In the genomic region with DNA sequence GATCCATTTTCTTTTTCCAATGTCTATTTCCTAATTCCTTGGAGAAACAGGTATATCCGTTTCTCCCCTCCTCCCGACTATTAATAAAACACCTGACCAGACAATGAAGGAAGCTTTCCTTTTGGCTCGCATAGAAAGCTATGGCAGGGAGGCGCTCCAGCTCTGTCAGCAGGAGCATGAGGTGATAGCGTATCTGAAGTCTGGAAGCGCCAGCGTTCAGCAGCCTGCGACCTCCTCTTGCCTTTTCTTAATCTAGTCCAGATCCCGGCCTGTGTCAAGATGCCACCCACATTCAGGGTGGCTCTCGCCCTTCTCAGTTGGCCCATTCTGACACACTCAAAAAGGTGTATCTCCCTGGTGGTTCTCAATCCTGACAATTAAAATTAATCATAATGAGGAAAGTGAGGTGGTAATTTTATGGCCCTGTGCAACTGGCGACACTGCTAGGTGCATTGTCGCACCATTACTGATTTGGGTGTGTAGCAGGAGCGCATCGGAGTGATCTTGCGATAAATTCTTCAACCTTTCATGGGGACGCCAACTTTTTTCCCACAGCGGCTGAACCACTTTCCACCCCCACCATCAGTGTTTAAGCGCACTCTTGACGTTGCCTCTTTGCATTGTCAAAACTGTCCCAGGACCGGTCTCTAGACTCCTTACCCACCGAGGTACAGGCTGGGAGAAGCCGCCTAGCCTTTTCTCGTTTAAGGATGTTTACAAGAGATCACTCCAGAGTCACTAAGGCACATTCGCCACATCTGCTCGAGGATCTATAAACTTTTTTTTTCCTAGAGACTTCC, we compare ENCODE assay signal across 8 mouse cellular contexts. TPM values are rescaled to one million over a fixed set of nuclear protein-coding genes. Genes with fewer than 3 reads are reported as not detected.
A peak's percentile ranks its signal among the peaks of the same experiment; 100 is the strongest.
DNase-seq lines count a peak whose midpoint lies in the region; ATAC-seq and TF ChIP-seq lines count a peak whose summit lies in the region.

No protein-coding gene starts in this region.

- H3K4me3 ChIP-seq in cortical plate, adult 2 months (ENCODE audit: insufficient read depth, low read length) = peak overlapping the region; percentile 22
- H3K4me3 ChIP-seq in heart, embryonic 13.5 days = peak overlapping the region; percentile 59
- H3K4me3 ChIP-seq in limb, embryonic 15.5 days = peak overlapping the region; percentile 44

- no peaks in the 10 kb centered on the region for H3K9me3 ChIP-seq in heart, embryonic 13.5 days
- no peaks in the 10 kb centered on the region for H3K9me3 ChIP-seq in limb, embryonic 15.5 days

- H3K9ac ChIP-seq in heart, embryonic 13.5 days = peak overlapping the region; percentile 83
- H3K9ac ChIP-seq in limb, embryonic 15.5 days = peak overlapping the region; percentile 33; the same call in 1 of the 2 replicates

- peak overlapping the region; percentile 73 for H3K27ac ChIP-seq in cortical plate, adult 2 months (ENCODE audit: insufficient read depth, low read length)
- H3K27ac ChIP-seq in heart, embryonic 13.5 days (replicated peaks) = peak overlapping the region; percentile 91
- peak overlapping the region; percentile 93 for H3K27ac ChIP-seq in limb, embryonic 15.5 days

- DNase-seq in cerebellum, adult 18-20 months = peak; percentile 45 to 49
- DNase-seq in cerebellum, postnatal 4 days (ENCODE audit: low spot score in 2 of 2) = no peak
- DNase-seq in neural tube, embryonic 10.5 days (ENCODE audit: extremely low spot score, low spot score) = peak; percentile 59
- no peak for DNase-seq in urinary bladder, postnatal 4 days (ENCODE audit: low spot score in 2 of 2)

- H3K4me1 ChIP-seq in cortical plate, adult 2 months (ENCODE audit: control insufficient read depth, insufficient read depth, low read length) = peaks cover 5% of the 10 kb centered on the region; the same call in 1 of the 2 replicates
- peaks cover 30% of the 10 kb centered on the region for H3K4me1 ChIP-seq in heart, embryonic 13.5 days
- H3K4me1 ChIP-seq in limb, embryonic 15.5 days = peaks cover 27% of the 10 kb centered on the region

- no peak for TF ChIP-seq POLR2A in cortical plate, adult 2 months (IDR thresholded peaks at IDR 0.05; ENCODE audit: extremely low read depth, insufficient read depth, low read length)

- ATAC-seq in CD4-positive, CD25-positive, alpha-beta regulatory T cell, adult 4 months = peak; percentile 4
- ATAC-seq in heart, embryonic 13.5 days (ENCODE audit: extremely low read depth, insufficient number of reproducible peaks, low FRiP score, low TSS enrichment) = no peak; the same call in 1 of the 2 replicates
- ATAC-seq in limb, embryonic 15.5 days (ENCODE audit: insufficient number of reproducible peaks, low FRiP score, low TSS enrichment, low read depth) = no peak

- H3K36me3 ChIP-seq in heart, embryonic 13.5 days = no peaks in the 10 kb centered on the region
- H3K36me3 ChIP-seq in limb, embryonic 15.5 days = no peaks in the 10 kb centered on the region

- no peaks in the 10 kb centered on the region for H3K27me3 ChIP-seq in heart, embryonic 13.5 days (replicated peaks)
- H3K27me3 ChIP-seq in limb, embryonic 15.5 days = no peaks in the 10 kb centered on the region

- peak overlapping the region; percentile 93 for H3K4me2 ChIP-seq in heart, embryonic 13.5 days
- H3K4me2 ChIP-seq in limb, embryonic 15.5 days = peak overlapping the region; percentile 69

- TF ChIP-seq CTCF in cortical plate, adult 2 months (IDR thresholded peaks at IDR 0.05; ENCODE audit: extremely low read depth, insufficient read depth, low read length) = no peak

- 1% methylated on average over 25 of the region's 25 CpGs for WGBS in heart, embryonic 13.5 days
- 2% methylated on average over 25 of the region's 25 CpGs for WGBS in limb, embryonic 15.5 days

RNA-seq across cellular contexts. Expression of a gene that starts 44.4 kb away (rescaled TPM):
- not detected for polyA plus RNA-seq in CD4-positive, CD25-positive, alpha-beta regulatory T cell, adult 4 months (2017; shearing (Covaris generic))
- 4.9 and 5.6 TPM in 2 replicates for polyA plus RNA-seq in cortical plate, adult 2 months (2012; rRNA removed)
- polyA plus RNA-seq in heart, embryonic 13.5 days (2015; fragmentation: Nextera tagmentation; extraction: Ambion mirVana) = 0.29 and 0.39 TPM in 2 replicates
- polyA plus RNA-seq in limb, embryonic 15.5 days (2015; fragmentation: Nextera tagmentation; extraction: Ambion mirVana) = 0.15 and 0.29 TPM in 2 replicates

RNA-seq across cellular contexts. Expression of a gene that starts 46.0 kb away (rescaled TPM):
- polyA plus RNA-seq in CD4-positive, CD25-positive, alpha-beta regulatory T cell, adult 4 months (2017; shearing (Covaris generic)) = 10 to 100 TPM; 40.3 to 46.7 TPM
- 600 and 717 TPM in 2 replicates for polyA plus RNA-seq in cortical plate, adult 2 months (2012; rRNA removed)
- polyA plus RNA-seq in heart, embryonic 13.5 days (2015; fragmentation: Nextera tagmentation; extraction: Ambion mirVana) = 124 and 130 TPM in 2 replicates
- 200 and 221 TPM in 2 replicates for polyA plus RNA-seq in limb, embryonic 15.5 days (2015; fragmentation: Nextera tagmentation; extraction: Ambion mirVana)

RNA-seq across cellular contexts. Expression of a gene that starts 55.2 kb away (rescaled TPM):
- polyA plus RNA-seq in CD4-positive, CD25-positive, alpha-beta regulatory T cell, adult 4 months (2017; shearing (Covaris generic)) = not detected
- 1.1 and 1.5 TPM in 2 replicates for polyA plus RNA-seq in cortical plate, adult 2 months (2012; rRNA removed)
- 0.04 TPM in 1 of 2 replicates, not detected in the other for polyA plus RNA-seq in heart, embryonic 13.5 days (2015; fragmentation: Nextera tagmentation; extraction: Ambion mirVana)
- not detected in 2 replicates for polyA plus RNA-seq in limb, embryonic 15.5 days (2015; fragmentation: Nextera tagmentation; extraction: Ambion mirVana)

Comparison
In these comparisons a context has a peak if more than half of its experiments do, and no peak if none do; other contexts are left out.
1. DNase-seq: peak in cerebellum, adult 18-20 months (2 of 2) and neural tube, embryonic 10.5 days (single experiment); none in cerebellum, postnatal 4 days (0 of 2) and urinary bladder, postnatal 4 days (0 of 2).
2. Peak in every context shown above with its lines, with median percentiles within 50 percentile points of each other: H3K27ac ChIP-seq and H3K4me3 ChIP-seq.